Mouse (Mus musculus): ENCODE measurements around the gene Caln1. TPM values are rescaled to one million over a fixed set of nuclear protein-coding genes. Genes with fewer than 3 reads are reported as not detected.

The Caln1 gene
- polyA plus RNA-seq, 1 experiment from 2014 or later = 0.14 TPM

DNA sequence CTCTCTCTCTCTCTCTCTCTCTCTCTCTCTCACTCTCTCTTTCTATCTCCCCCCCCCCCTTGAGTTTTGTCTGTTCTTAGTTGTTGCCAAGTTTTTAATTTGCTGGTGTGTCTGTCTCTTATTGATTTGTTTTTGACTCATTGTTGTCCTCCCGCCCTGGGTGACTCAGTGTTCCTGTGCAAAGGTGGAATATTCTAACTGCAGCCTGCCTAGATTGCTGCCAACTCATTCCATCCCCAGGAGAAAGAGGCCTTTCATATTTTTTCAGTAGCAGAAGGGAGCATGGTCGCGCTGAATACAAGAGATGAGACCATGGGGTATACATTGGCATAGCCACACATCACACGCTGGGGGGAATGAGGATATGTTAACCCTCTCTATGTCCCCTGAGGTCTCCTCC is 335.6 kb downstream of the Caln1 start:
- Histone ChIP-seq H3K27me3 (replicated peaks; ENCODE audit: control insufficient read depth, insufficient read depth, low read length) (no peaks in the 10 kb centered on the region), H3K36me3 (ENCODE audit: control insufficient read depth, insufficient read depth) (no peaks in the 10 kb centered on the region), H3K4me2 (replicated peaks; ENCODE audit: low read depth) (no peak overlapping the region), H3K9me3 (ENCODE audit: control insufficient read depth) (no peaks in the 10 kb centered on the region), H3K9ac (ENCODE audit: low read depth, low read length) (no peak overlapping the region), H3K4me3 (ENCODE audit: low read depth, low read length) (no peak overlapping the region), H3K4me1 (replicated peaks; ENCODE audit: control insufficient read depth, insufficient read depth, low read length) (no peaks in the 10 kb centered on the region), H3K27ac (ENCODE audit: low read depth, low read length) (no peak overlapping the region)
- 83% methylated on average over 4 of the region's 4 CpGs for WGBS
- ATAC-seq = no peak
- TF ChIP-seq CTCF (IDR thresholded peaks at IDR 0.05; ENCODE audit: low read depth) = no peak

DNA sequence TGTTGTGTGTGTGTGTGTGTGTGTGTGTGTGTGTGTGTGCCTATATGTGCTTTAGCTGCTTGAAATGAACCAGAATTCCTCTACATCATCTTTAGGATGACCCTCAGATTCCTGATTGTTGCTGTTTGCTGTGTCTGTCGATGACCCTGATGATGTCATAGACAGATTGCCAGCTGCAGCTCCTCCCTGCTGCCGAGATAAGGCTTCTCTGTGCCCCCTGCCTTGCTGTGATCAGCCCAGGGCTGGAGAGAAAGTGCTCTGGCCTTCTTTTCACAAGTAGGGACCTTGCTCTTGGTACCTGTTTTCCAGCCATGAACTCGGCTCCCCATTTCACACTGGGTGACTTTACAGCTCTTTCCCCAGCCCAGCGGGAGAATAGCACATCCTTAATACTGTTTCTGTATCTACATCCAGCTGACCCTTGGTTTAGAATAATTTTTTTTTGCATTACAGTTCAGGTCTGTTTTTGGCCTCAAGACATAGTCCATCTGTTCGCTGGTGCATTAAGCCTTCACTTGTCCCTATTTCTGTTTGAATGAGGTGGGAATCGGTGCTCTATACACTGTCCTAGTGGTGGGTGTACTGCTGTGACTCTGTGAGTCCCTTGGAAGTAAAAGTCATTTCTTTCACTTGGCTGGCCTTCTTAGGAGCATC is 337.1 kb downstream of the Caln1 start:
- ATAC-seq = no peak

DNA sequence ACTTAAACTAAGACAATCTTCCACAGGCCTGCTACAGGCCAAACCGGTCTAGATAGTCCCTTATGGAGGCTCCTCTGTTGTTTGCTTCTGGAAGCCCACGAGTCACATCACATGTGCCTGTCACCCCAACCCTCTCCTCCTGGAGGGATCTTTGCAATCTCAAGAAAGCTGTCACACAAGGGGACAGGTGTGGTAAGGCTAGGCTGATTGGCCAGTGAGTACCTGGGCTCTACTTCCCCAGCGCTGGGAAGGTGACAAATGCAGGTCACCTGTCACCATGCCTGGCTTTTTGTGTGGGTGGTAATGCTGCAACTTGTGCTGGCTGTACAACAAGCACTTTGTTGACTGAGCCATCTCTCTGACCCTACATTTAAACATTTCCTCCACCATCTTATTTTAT is 338.5 kb downstream of the Caln1 start:
- Histone ChIP-seq H3K9me3 (ENCODE audit: control insufficient read depth) (no peaks in the 10 kb centered on the region), H3K27me3 (replicated peaks; ENCODE audit: control insufficient read depth, insufficient read depth, low read length) (no peaks in the 10 kb centered on the region), H3K36me3 (ENCODE audit: control insufficient read depth, insufficient read depth) (no peaks in the 10 kb centered on the region), H3K27ac (ENCODE audit: low read depth, low read length) (no peak overlapping the region), H3K4me2 (replicated peaks; ENCODE audit: low read depth) (no peak overlapping the region), H3K4me3 (ENCODE audit: low read depth, low read length) (no peak overlapping the region), H3K9ac (ENCODE audit: low read depth, low read length) (no peak overlapping the region), H3K4me1 (replicated peaks; ENCODE audit: control insufficient read depth, insufficient read depth, low read length) (no peaks in the 10 kb centered on the region)
- 47% methylated on average over 3 of the region's 3 CpGs for WGBS
- ATAC-seq = no peak
- no peak for TF ChIP-seq CTCF (IDR thresholded peaks at IDR 0.05; ENCODE audit: low read depth)

More for the DNA sequence above, 337.1 kb downstream of the Caln1 start:
- H3K4me3 ChIP-seq (ENCODE audit: low read depth, low read length) = no peak overlapping the region
- no peak overlapping the region for H3K9ac ChIP-seq (ENCODE audit: low read depth, low read length)
- no peak for TF ChIP-seq CTCF (IDR thresholded peaks at IDR 0.05; ENCODE audit: low read depth)
- H3K4me2 ChIP-seq (replicated peaks; ENCODE audit: low read depth) = no peak overlapping the region
- H3K36me3 ChIP-seq (ENCODE audit: control insufficient read depth, insufficient read depth) = no peaks in the 10 kb centered on the region
- H3K27me3 ChIP-seq (replicated peaks; ENCODE audit: control insufficient read depth, insufficient read depth, low read length) = no peaks in the 10 kb centered on the region
- 57% methylated on average over 6 of the region's 6 CpGs for WGBS
- no peak overlapping the region for H3K27ac ChIP-seq (ENCODE audit: low read depth, low read length)
- H3K4me1 ChIP-seq (replicated peaks; ENCODE audit: control insufficient read depth, insufficient read depth, low read length) = no peaks in the 10 kb centered on the region
- H3K9me3 ChIP-seq (ENCODE audit: control insufficient read depth) = no peaks in the 10 kb centered on the region

DNA sequence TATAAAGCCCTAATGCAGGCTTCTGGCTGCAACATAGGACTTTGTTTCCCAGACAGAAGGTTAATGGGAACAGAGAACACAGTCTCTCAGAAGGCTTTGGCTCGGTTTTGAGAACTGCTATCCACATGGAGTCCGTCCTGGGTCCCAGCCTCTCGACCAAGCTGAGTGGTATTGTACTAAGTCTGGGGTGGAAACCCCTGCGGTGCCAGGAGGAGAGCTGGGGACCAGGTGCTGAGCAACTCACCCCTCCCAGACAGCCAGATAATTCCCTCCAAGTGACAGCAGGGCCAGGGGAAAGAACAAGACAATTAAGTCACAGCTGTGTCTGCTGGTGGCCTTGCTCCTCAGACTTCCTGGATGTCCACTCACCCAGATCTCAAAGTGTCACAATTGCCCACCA is 339.4 kb downstream of the Caln1 start:
- H3K4me2 ChIP-seq (replicated peaks; ENCODE audit: low read depth) = no peak overlapping the region
- no peak overlapping the region for H3K27ac ChIP-seq (ENCODE audit: low read depth, low read length)
- no peak overlapping the region for H3K4me3 ChIP-seq (ENCODE audit: low read depth, low read length)
- H3K27me3 ChIP-seq (replicated peaks; ENCODE audit: control insufficient read depth, insufficient read depth, low read length) = no peaks in the 10 kb centered on the region
- 73% methylated on average over 4 of the region's 4 CpGs for WGBS
- no peaks in the 10 kb centered on the region for H3K36me3 ChIP-seq (ENCODE audit: control insufficient read depth, insufficient read depth)
- H3K9ac ChIP-seq (ENCODE audit: low read depth, low read length) = no peak overlapping the region
- H3K4me1 ChIP-seq (replicated peaks; ENCODE audit: control insufficient read depth, insufficient read depth, low read length) = no peaks in the 10 kb centered on the region
- no peak for TF ChIP-seq CTCF (IDR thresholded peaks at IDR 0.05; ENCODE audit: low read depth)
- ATAC-seq = no peak
- H3K9me3 ChIP-seq (ENCODE audit: control insufficient read depth) = no peaks in the 10 kb centered on the region

DNA sequence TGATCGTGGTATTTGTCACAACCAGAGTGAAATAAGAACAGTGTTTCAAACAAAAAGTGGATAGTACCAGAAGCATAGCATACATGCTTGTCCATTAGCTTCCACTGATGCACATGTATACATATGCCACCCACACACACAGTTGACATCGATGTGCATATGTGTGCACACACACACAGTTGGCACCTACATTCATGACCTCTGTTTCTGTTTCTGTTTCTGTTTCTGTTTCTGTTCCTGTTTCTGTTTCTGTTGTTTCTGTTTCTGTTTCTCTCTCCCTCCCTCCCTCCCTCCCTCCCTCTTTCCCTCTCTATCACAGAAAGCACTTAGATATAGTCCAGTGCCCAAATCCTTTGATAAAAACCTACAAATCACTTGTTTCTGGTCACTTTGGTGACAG is 342.4 kb downstream of the Caln1 start:
- Histone ChIP-seq H3K9ac (ENCODE audit: low read depth, low read length) (no peak overlapping the region), H3K27ac (ENCODE audit: low read depth, low read length) (no peak overlapping the region), H3K4me3 (ENCODE audit: low read depth, low read length) (no peak overlapping the region), H3K9me3 (ENCODE audit: control insufficient read depth) (no peaks in the 10 kb centered on the region), H3K4me2 (replicated peaks; ENCODE audit: low read depth) (no peak overlapping the region), H3K36me3 (ENCODE audit: control insufficient read depth, insufficient read depth) (no peaks in the 10 kb centered on the region), H3K4me1 (replicated peaks; ENCODE audit: control insufficient read depth, insufficient read depth, low read length) (no peaks in the 10 kb centered on the region), H3K27me3 (replicated peaks; ENCODE audit: control insufficient read depth, insufficient read depth, low read length) (no peaks in the 10 kb centered on the region)
- no peak for TF ChIP-seq CTCF (IDR thresholded peaks at IDR 0.05; ENCODE audit: low read depth)
- 83% methylated on average over 2 of the region's 2 CpGs for WGBS
- ATAC-seq = no peak

DNA sequence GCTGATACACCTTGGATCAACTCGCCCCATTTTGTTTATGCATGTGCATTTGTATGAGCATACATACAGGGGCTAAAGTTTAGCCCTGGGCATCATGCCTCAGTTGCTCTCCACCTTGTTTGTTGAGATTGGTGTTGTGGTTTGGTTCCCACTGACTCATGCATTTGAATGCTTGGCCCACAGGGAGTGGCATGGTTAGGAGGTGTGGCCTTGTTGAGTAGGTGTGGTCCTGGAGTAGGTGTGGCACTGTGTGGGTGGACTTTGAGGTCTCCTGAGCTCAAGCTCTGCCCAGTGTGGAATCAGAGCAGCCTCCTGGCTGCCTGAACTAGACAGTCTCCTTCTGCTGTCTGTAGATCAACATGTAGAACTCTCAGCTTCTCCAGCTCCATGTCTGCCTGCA is 343.0 kb downstream of the Caln1 start:
- no peaks in the 10 kb centered on the region for H3K36me3 ChIP-seq (ENCODE audit: control insufficient read depth, insufficient read depth)
- no peak overlapping the region for H3K27ac ChIP-seq (ENCODE audit: low read depth, low read length)
- H3K4me1 ChIP-seq (replicated peaks; ENCODE audit: control insufficient read depth, insufficient read depth, low read length) = no peaks in the 10 kb centered on the region
- ATAC-seq = no peak
- H3K9me3 ChIP-seq (ENCODE audit: control insufficient read depth) = no peaks in the 10 kb centered on the region
- no peaks in the 10 kb centered on the region for H3K27me3 ChIP-seq (replicated peaks; ENCODE audit: control insufficient read depth, insufficient read depth, low read length)
- TF ChIP-seq CTCF (IDR thresholded peaks at IDR 0.05; ENCODE audit: low read depth) = no peak
- H3K4me3 ChIP-seq (ENCODE audit: low read depth, low read length) = no peak overlapping the region
- H3K4me2 ChIP-seq (replicated peaks; ENCODE audit: low read depth) = no peak overlapping the region
- WGBS = 77% methylated on average over 1 of the region's 1 CpGs
- no peak overlapping the region for H3K9ac ChIP-seq (ENCODE audit: low read depth, low read length)

DNA sequence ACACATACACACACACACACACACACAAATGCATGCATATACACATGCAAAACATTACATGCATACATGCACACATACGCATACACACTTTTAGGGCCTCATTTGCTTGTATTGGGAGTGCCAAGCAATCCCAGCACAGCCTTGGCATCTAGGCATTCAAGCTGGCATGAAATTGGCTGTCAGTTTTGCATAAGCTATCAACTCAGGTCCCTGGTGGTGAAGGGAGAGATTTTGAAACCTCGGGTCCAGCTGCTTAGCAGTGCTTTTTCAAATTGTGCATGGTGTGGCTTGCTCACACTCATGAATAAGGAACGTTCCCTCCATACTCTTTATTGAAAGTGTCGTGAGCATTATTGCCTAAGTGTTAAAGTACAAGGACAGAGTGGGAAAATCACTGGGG is 345.9 kb downstream of the Caln1 start:
- Histone ChIP-seq H3K4me2 (replicated peaks; ENCODE audit: low read depth) (no peak overlapping the region), H3K9ac (ENCODE audit: low read depth, low read length) (no peak overlapping the region), H3K27me3 (replicated peaks; ENCODE audit: control insufficient read depth, insufficient read depth, low read length) (no peaks in the 10 kb centered on the region), H3K36me3 (ENCODE audit: control insufficient read depth, insufficient read depth) (no peaks in the 10 kb centered on the region), H3K4me1 (replicated peaks; ENCODE audit: control insufficient read depth, insufficient read depth, low read length) (no peaks in the 10 kb centered on the region), H3K27ac (ENCODE audit: low read depth, low read length) (no peak overlapping the region), H3K9me3 (ENCODE audit: control insufficient read depth) (no peaks in the 10 kb centered on the region), H3K4me3 (ENCODE audit: low read depth, low read length) (no peak overlapping the region)
- no peak for TF ChIP-seq CTCF (IDR thresholded peaks at IDR 0.05; ENCODE audit: low read depth)
- 90% methylated on average over 4 of the region's 4 CpGs for WGBS
- no peak for ATAC-seq
